Mouse (Mus musculus): ENCODE measurements at regions not wholly inside any gene's neighbourhood (a gene's known extent, or its start where the extent isn't known, plus 50 kb on each side); places are given as distances from the start of the nearest gene placed in this dataset.

DNA sequence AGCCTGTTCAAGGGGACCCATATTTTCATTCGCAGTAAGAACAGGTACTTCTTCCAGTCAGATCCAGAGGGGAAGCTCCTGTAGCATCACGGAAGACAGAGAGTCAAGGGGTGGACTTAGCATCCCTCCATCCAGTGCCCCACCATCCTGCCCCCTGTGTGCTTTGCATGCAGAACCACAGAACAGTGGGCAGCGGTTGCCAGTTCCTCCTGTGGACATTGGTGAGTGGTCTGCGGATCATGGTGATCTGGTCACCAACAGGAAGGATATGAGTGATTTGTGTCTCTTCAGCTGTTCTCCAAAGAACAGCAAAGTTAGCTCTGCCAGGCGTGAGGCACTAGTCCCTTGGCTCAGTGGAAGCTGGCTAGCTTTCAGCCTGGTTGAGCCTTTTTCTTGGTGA lies 122.8 kb upstream of the Frmd6 start:
- Histone ChIP-seq H3K4me3 (ENCODE audit: low read depth, low read length) (no peak overlapping the region), H3K4me1 (ENCODE audit: control insufficient read depth, insufficient read depth, low read length) (no peaks in the 10 kb centered on the region), H3K27me3 (ENCODE audit: control insufficient read depth, insufficient read depth, low read length) (no peaks in the 10 kb centered on the region), H3K27ac (ENCODE audit: low read depth, low read length) (no peak overlapping the region), H3K9me3 (ENCODE audit: control insufficient read depth, low read length) (no peaks in the 10 kb centered on the region), H3K4me2 (ENCODE audit: low read depth, low read length) (no peak overlapping the region), H3K9ac (replicated peaks; ENCODE audit: low read depth, low read length) (no peak overlapping the region), H3K36me3 (ENCODE audit: control insufficient read depth, insufficient read depth, low read length) (no peaks in the 10 kb centered on the region)
- 91% methylated on average over 5 of the region's 5 CpGs for WGBS
- no peak for ATAC-seq (ENCODE audit: low read depth)

GRCm38 (mm10) chr12:70706806-70707628 lies 118.3 kb upstream of the Frmd6 start:
- no peak for ATAC-seq (ENCODE audit: low read depth)
- Histone ChIP-seq H3K9ac (replicated peaks; ENCODE audit: low read depth, low read length) (no peak overlapping the region), H3K9me3 (ENCODE audit: control insufficient read depth, low read length) (no peaks in the 10 kb centered on the region), H3K27ac (ENCODE audit: low read depth, low read length) (no peak overlapping the region), H3K27me3 (ENCODE audit: control insufficient read depth, insufficient read depth, low read length) (no peaks in the 10 kb centered on the region), H3K4me2 (ENCODE audit: low read depth, low read length) (no peak overlapping the region), H3K36me3 (ENCODE audit: control insufficient read depth, insufficient read depth, low read length) (no peaks in the 10 kb centered on the region), H3K4me1 (ENCODE audit: control insufficient read depth, insufficient read depth, low read length) (no peaks in the 10 kb centered on the region), H3K4me3 (ENCODE audit: low read depth, low read length) (no peak overlapping the region)
- WGBS: 92% methylated on average over 11 of the region's 11 CpGs

DNA sequence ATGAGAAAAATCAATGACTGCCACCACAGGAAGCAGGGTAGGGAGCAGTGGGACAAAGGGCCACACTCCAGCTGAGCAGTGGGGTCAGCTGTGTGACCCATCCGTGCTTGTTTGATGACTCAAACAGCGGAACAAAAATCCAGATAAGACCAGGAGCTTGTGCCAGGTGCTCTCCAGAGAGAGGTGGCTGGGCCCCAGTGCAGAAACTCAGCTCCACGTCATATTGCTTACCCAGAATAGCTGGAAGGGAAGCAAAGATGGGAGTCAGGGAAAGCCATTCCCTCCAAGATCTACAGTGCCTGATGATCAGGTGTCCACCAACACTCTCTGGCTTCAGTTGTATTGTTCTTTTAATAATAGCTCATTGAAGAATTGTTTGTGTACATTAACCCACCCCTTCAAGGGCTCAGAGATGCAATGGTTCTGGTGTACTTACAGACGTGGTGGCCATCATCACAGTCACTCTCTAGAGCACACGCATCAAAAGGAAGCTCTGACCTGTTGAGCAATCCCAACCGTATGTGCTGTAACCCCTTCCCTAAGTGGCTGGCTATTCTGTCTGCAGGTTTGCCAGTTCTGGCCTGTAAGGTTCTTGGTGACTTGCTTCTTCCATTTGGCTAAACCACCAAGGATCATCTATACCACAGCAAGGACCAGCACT lies 117.6 kb upstream of the Frmd6 start:
- no peaks in the 10 kb centered on the region for H3K9me3 ChIP-seq (ENCODE audit: control insufficient read depth, low read length)

DNA sequence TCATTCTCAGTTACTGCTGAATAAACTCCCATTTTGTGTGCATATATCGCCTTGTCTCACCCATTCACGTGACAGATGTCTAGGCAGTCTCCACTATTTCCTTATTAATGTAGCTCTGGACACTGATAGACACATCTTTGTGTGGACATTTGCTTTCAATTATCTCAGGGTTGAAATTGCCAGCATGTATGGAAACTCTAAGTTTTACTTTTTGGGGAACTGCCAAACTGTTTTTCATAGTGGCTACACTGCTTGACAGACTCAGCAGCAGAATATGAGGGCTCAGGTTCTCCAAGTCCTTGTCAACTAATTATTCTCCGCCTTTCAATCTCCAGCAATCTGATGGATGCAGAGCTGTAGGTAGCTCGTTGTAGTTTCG lies 117.0 kb upstream of the Frmd6 start:
- 91% methylated on average over 5 of the region's 5 CpGs for WGBS
- no peaks in the 10 kb centered on the region for H3K9me3 ChIP-seq (ENCODE audit: control insufficient read depth, low read length)
- no peak overlapping the region for H3K27ac ChIP-seq (ENCODE audit: low read depth, low read length)
- no peaks in the 10 kb centered on the region for H3K4me1 ChIP-seq (ENCODE audit: control insufficient read depth, insufficient read depth, low read length)
- no peaks in the 10 kb centered on the region for H3K27me3 ChIP-seq (ENCODE audit: control insufficient read depth, insufficient read depth, low read length)
- no peak for ATAC-seq (ENCODE audit: low read depth)
- no peak overlapping the region for H3K4me2 ChIP-seq (ENCODE audit: low read depth, low read length)
- no peak overlapping the region for H3K4me3 ChIP-seq (ENCODE audit: low read depth, low read length)
- H3K36me3 ChIP-seq (ENCODE audit: control insufficient read depth, insufficient read depth, low read length): no peaks in the 10 kb centered on the region
- H3K9ac ChIP-seq (replicated peaks; ENCODE audit: low read depth, low read length): no peak overlapping the region

More for the DNA sequence above, 117.6 kb upstream of the Frmd6 start:
- Histone ChIP-seq H3K9ac (replicated peaks; ENCODE audit: low read depth, low read length) (no peak overlapping the region), H3K4me2 (ENCODE audit: low read depth, low read length) (no peak overlapping the region), H3K36me3 (ENCODE audit: control insufficient read depth, insufficient read depth, low read length) (no peaks in the 10 kb centered on the region), H3K27ac (ENCODE audit: low read depth, low read length) (no peak overlapping the region), H3K4me1 (ENCODE audit: control insufficient read depth, insufficient read depth, low read length) (no peaks in the 10 kb centered on the region), H3K27me3 (ENCODE audit: control insufficient read depth, insufficient read depth, low read length) (no peaks in the 10 kb centered on the region), H3K4me3 (ENCODE audit: low read depth, low read length) (no peak overlapping the region)
- no peak for ATAC-seq (ENCODE audit: low read depth)
- 77% methylated on average over 6 of the region's 6 CpGs for WGBS

- Histone ChIP-seq H3K4me2 (ENCODE audit: low read depth, low read length) (no peak overlapping the region), H3K36me3 (ENCODE audit: control insufficient read depth, insufficient read depth, low read length) (no peaks in the 10 kb centered on the region), H3K27ac (ENCODE audit: low read depth, low read length) (no peak overlapping the region), H3K4me1 (ENCODE audit: control insufficient read depth, insufficient read depth, low read length) (no peaks in the 10 kb centered on the region), H3K9ac (replicated peaks; ENCODE audit: low read depth, low read length) (no peak overlapping the region), H3K27me3 (ENCODE audit: control insufficient read depth, insufficient read depth, low read length) (no peaks in the 10 kb centered on the region), H3K9me3 (ENCODE audit: control insufficient read depth, low read length) (no peaks in the 10 kb centered on the region), H3K4me3 (ENCODE audit: low read depth, low read length) (no peak overlapping the region)
- 97% methylated on average over 7 of the region's 7 CpGs for WGBS
- ATAC-seq (ENCODE audit: low read depth): no peak
These were observed 115.0 kb upstream of the Frmd6 start for GRCm38 (mm10) chr12:70710311-70710710.

- 62% methylated on average over 5 of the region's 5 CpGs for WGBS
- Histone ChIP-seq H3K4me1 (ENCODE audit: control insufficient read depth, insufficient read depth, low read length) (no peaks in the 10 kb centered on the region), H3K36me3 (ENCODE audit: control insufficient read depth, insufficient read depth, low read length) (no peaks in the 10 kb centered on the region), H3K4me2 (ENCODE audit: low read depth, low read length) (no peak overlapping the region), H3K9ac (replicated peaks; ENCODE audit: low read depth, low read length) (no peak overlapping the region), H3K27me3 (ENCODE audit: control insufficient read depth, insufficient read depth, low read length) (no peaks in the 10 kb centered on the region), H3K4me3 (ENCODE audit: low read depth, low read length) (no peak overlapping the region), H3K9me3 (ENCODE audit: control insufficient read depth, low read length) (no peaks in the 10 kb centered on the region), H3K27ac (ENCODE audit: low read depth, low read length) (no peak overlapping the region)
- ATAC-seq (ENCODE audit: low read depth): no peak
These were observed 114.3 kb upstream of the Frmd6 start for GRCm38 (mm10) chr12:70711030-70711429.

DNA sequence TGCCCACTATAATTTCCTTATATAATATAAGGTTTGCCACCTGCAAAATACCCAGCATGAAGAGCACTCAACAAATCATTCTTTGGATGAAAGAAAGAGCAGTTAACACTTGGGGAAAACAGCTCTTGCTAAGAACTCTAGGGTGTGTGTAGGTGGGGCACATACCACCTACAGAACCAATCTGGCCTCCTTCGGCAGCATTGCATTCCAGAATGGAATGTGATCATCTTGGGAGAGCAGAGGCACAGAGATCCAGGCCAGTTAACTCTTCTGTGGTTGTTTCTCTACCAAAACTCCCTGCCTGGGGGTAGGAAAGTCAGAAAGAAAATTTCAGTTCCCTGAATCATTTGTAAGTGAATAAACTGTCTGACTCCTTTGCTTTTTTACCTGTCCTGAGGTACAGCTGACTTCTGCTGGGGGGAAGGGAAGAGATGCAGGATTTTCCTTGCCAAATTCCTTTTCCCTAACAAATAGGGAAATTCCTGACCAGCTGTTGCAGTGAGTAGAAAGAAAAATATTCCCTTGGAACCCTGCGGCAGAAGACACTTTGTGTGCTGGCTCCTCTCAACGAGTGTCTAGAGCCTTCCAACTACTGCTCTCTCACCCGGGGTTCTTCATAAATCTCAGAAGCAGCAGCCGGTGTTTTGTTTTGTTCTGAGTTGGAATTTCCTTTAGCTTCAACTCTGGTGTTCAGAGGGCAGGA lies 112.8 kb upstream of the Frmd6 start:
- no peak for ATAC-seq (ENCODE audit: low read depth)
- H3K4me3 ChIP-seq (ENCODE audit: low read depth, low read length): no peak overlapping the region
- H3K4me2 ChIP-seq (ENCODE audit: low read depth, low read length): no peak overlapping the region
- H3K9me3 ChIP-seq (ENCODE audit: control insufficient read depth, low read length): no peaks in the 10 kb centered on the region
- no peak overlapping the region for H3K27ac ChIP-seq (ENCODE audit: low read depth, low read length)
- H3K9ac ChIP-seq (replicated peaks; ENCODE audit: low read depth, low read length): no peak overlapping the region
- no peaks in the 10 kb centered on the region for H3K4me1 ChIP-seq (ENCODE audit: control insufficient read depth, insufficient read depth, low read length)
- H3K27me3 ChIP-seq (ENCODE audit: control insufficient read depth, insufficient read depth, low read length): no peaks in the 10 kb centered on the region
- H3K36me3 ChIP-seq (ENCODE audit: control insufficient read depth, insufficient read depth, low read length): no peaks in the 10 kb centered on the region
- WGBS: 49% methylated on average over 5 of the region's 5 CpGs

GRCm38 (mm10) chr12:70713499-70714280 lies 111.6 kb upstream of the Frmd6 start:
- WGBS: 70% methylated on average over 18 of the region's 18 CpGs
- no peak overlapping the region for H3K9ac ChIP-seq (replicated peaks; ENCODE audit: low read depth, low read length)
- H3K4me2 ChIP-seq (ENCODE audit: low read depth, low read length): no peak overlapping the region
- H3K4me3 ChIP-seq (ENCODE audit: low read depth, low read length): no peak overlapping the region
- no peaks in the 10 kb centered on the region for H3K27me3 ChIP-seq (ENCODE audit: control insufficient read depth, insufficient read depth, low read length)
- no peaks in the 10 kb centered on the region for H3K4me1 ChIP-seq (ENCODE audit: control insufficient read depth, insufficient read depth, low read length)
- no peak overlapping the region for H3K27ac ChIP-seq (ENCODE audit: low read depth, low read length)
- H3K9me3 ChIP-seq (ENCODE audit: control insufficient read depth, low read length): no peaks in the 10 kb centered on the region
- ATAC-seq (ENCODE audit: low read depth): no peak
- no peaks in the 10 kb centered on the region for H3K36me3 ChIP-seq (ENCODE audit: control insufficient read depth, insufficient read depth, low read length)

Data from neural tube, embryonic 14.5 days (tissue).